Mouse (Mus musculus): Measurements from ENCODE around the gene Cracr2b. TPM values are rescaled to one million over a fixed set of nuclear protein-coding genes. Genes with fewer than 3 reads are reported as not detected.
A peak's percentile ranks its signal among the peaks of the same experiment; 100 is the strongest.

The Cracr2b gene
- polyA plus RNA-seq, 1 experiment, result 14.9 TPM

GRCm38 (mm10) chr7:141481498-141482401 is 20.9 kb downstream of the Cracr2b start:
- H3K4me1 ChIP-seq (replicated peaks; ENCODE audit: control insufficient read depth, insufficient read depth, low read length), result peaks cover 26% of the 10 kb centered on the region
- H3K4me3 ChIP-seq (ENCODE audit: control insufficient read depth, insufficient read depth, low read length), result peak overlapping the region; percentile 24
- no peak for DNase-seq
- no peaks in the 10 kb centered on the region for H3K36me3 ChIP-seq (ENCODE audit: control insufficient read depth, insufficient read depth, low read length)
- no peak overlapping the region for H3K27ac ChIP-seq (ENCODE audit: control insufficient read depth, insufficient read depth, low read length)
- H3K27me3 ChIP-seq (ENCODE audit: control insufficient read depth, insufficient read depth, low read length), result peaks cover 11% of the 10 kb centered on the region; the same call in 1 of the 2 replicates
- TF ChIP-seq CTCF (IDR thresholded peaks at IDR 0.05; ENCODE audit: borderline replicate concordance, control insufficient read depth, extremely low read depth, insufficient read depth, low read length, poor library complexity) (0 out of 2 replicates have a peak, but pooled peaks have one; percentile 39), POLR2A (IDR thresholded peaks at IDR 0.05; ENCODE audit: control insufficient read depth, extremely low read depth, insufficient read depth, low read length, poor library complexity) (no peak)
- WGBS, result 7% methylated on average over 81 of the region's 81 CpGs

DNA sequence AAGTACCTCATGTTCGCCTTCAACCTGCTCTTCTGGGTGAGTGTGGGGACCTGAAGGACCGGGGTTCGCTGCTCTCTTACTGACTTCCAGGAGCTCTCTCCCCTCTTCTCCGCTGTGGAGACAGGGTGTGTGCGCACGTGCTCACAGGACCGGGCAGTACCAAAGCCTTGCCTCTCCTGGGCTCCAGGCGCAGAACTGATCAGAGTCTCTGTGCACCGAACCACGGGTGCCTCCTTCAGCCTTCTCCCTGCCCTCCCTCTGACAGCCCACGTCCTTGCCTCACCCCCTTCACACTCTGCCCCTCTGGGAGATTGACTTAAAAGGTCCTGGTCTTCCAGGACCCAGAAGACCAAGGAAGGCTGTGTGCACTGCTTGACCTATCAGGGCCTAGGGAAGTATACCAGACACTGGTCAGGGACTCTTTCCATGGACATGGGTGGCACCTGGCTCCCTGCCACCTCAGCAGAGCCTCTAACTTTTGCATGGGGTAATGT is 21.7 kb downstream of the Cracr2b start:
- no peak for DNase-seq
- WGBS, result 71% methylated on average over 11 of the region's 11 CpGs
- Histone ChIP-seq H3K27me3 (ENCODE audit: control insufficient read depth, insufficient read depth, low read length) (peaks cover 11% of the 10 kb centered on the region; the same call in 1 of the 2 replicates), H3K36me3 (ENCODE audit: control insufficient read depth, insufficient read depth, low read length) (no peaks in the 10 kb centered on the region), H3K4me3 (ENCODE audit: control insufficient read depth, insufficient read depth, low read length) (no peak overlapping the region), H3K4me1 (replicated peaks; ENCODE audit: control insufficient read depth, insufficient read depth, low read length) (peaks cover 26% of the 10 kb centered on the region), H3K27ac (ENCODE audit: control insufficient read depth, insufficient read depth, low read length) (no peak overlapping the region)
- TF ChIP-seq CTCF (IDR thresholded peaks at IDR 0.05; ENCODE audit: borderline replicate concordance, control insufficient read depth, extremely low read depth, insufficient read depth, low read length, poor library complexity), result no peak
- TF ChIP-seq POLR2A (IDR thresholded peaks at IDR 0.05; ENCODE audit: control insufficient read depth, extremely low read depth, insufficient read depth, low read length, poor library complexity), result no peak

- H3K27me3 ChIP-seq (ENCODE audit: control insufficient read depth, insufficient read depth, low read length), result peaks cover 11% of the 10 kb centered on the region; the same call in 1 of the 2 replicates
- DNase-seq, result no peak
- TF ChIP-seq CTCF (IDR thresholded peaks at IDR 0.05; ENCODE audit: borderline replicate concordance, control insufficient read depth, extremely low read depth, insufficient read depth, low read length, poor library complexity) (no peak), POLR2A (IDR thresholded peaks at IDR 0.05; ENCODE audit: control insufficient read depth, extremely low read depth, insufficient read depth, low read length, poor library complexity) (no peak)
- H3K4me1 ChIP-seq (replicated peaks; ENCODE audit: control insufficient read depth, insufficient read depth, low read length), result peaks cover 21% of the 10 kb centered on the region
- H3K27ac ChIP-seq (ENCODE audit: control insufficient read depth, insufficient read depth, low read length), result no peak overlapping the region
- H3K4me3 ChIP-seq (ENCODE audit: control insufficient read depth, insufficient read depth, low read length), result no peak overlapping the region
- H3K36me3 ChIP-seq (ENCODE audit: control insufficient read depth, insufficient read depth, low read length), result no peaks in the 10 kb centered on the region
- WGBS, result 95% methylated on average over 6 of the region's 6 CpGs
Observed at GRCm38 (mm10) chr7:141483114-141483653, 22.3 kb downstream of the Cracr2b start.

GRCm38 (mm10) chr7:141484186-141485120 is 23.6 kb downstream of the Cracr2b start:
- no peak overlapping the region for H3K27ac ChIP-seq (ENCODE audit: control insufficient read depth, insufficient read depth, low read length)
- H3K36me3 ChIP-seq (ENCODE audit: control insufficient read depth, insufficient read depth, low read length), result no peaks in the 10 kb centered on the region
- H3K27me3 ChIP-seq (ENCODE audit: control insufficient read depth, insufficient read depth, low read length), result peaks cover 11% of the 10 kb centered on the region; the same call in 1 of the 2 replicates
- 83% methylated on average over 5 of the region's 5 CpGs for WGBS
- no peak for TF ChIP-seq POLR2A (IDR thresholded peaks at IDR 0.05; ENCODE audit: control insufficient read depth, extremely low read depth, insufficient read depth, low read length, poor library complexity)
- TF ChIP-seq CTCF (IDR thresholded peaks at IDR 0.05; ENCODE audit: borderline replicate concordance, control insufficient read depth, extremely low read depth, insufficient read depth, low read length, poor library complexity), result no peak
- no peak for DNase-seq
- no peak overlapping the region for H3K4me3 ChIP-seq (ENCODE audit: control insufficient read depth, insufficient read depth, low read length)
- peaks cover 17% of the 10 kb centered on the region for H3K4me1 ChIP-seq (replicated peaks; ENCODE audit: control insufficient read depth, insufficient read depth, low read length)

GRCm38 (mm10) chr7:141485186-141485585 is 24.3 kb downstream of the Cracr2b start:
- no peak for DNase-seq
- Histone ChIP-seq H3K4me1 (replicated peaks; ENCODE audit: control insufficient read depth, insufficient read depth, low read length) (peaks cover 17% of the 10 kb centered on the region), H3K27ac (ENCODE audit: control insufficient read depth, insufficient read depth, low read length) (no peak overlapping the region), H3K27me3 (ENCODE audit: control insufficient read depth, insufficient read depth, low read length) (peaks cover 11% of the 10 kb centered on the region; the same call in 1 of the 2 replicates), H3K36me3 (ENCODE audit: control insufficient read depth, insufficient read depth, low read length) (no peaks in the 10 kb centered on the region), H3K4me3 (ENCODE audit: control insufficient read depth, insufficient read depth, low read length) (no peak overlapping the region)
- WGBS, result 94% methylated on average over 2 of the region's 2 CpGs
- TF ChIP-seq CTCF (IDR thresholded peaks at IDR 0.05; ENCODE audit: borderline replicate concordance, control insufficient read depth, extremely low read depth, insufficient read depth, low read length, poor library complexity) (no peak), POLR2A (IDR thresholded peaks at IDR 0.05; ENCODE audit: control insufficient read depth, extremely low read depth, insufficient read depth, low read length, poor library complexity) (no peak)
